Mouse (Mus musculus) cerebellum, postnatal 14 days (tissue): ENCODE measurements around the gene Fuk.
"Not testable (repeated sequence)": the region's sequence is repeated elsewhere in the genome, so short reads cannot be mapped to it uniquely, and the experiment has no call there.

ENCODE experiments used
- DNase-seq, 2 experiments: peaks; one replicate each; pipeline ENCODE4 v3.0.0; 2021; ENCODE audit warnings: mixed read lengths in 2 of 2

Fuk gene

GRCm38 (mm10) chr8:110877862-110878261 lies 24.4 kb downstream of the Fuk start:
- no peak for DNase-seq

DNA sequence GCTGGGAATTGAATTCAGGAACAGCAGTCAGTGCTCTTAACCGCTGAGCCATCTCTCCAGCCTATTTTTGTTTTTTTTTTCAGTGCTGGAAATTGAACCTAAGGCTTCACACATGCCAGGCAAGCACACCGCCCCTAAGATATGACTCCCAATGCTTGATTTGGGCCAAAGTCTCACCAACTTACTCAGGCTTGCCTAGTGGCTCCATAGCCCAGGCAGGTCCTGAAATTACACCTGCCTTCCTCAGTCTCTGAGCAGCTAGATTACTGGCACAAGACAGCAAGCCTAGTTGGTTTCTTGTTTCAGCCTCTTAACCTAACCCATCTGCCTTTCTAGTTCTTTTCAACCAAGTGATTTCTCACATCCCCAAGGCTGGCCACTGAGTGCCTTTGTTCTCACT lies 31.8 kb downstream of the Fuk start:
- no peak for DNase-seq

DNA sequence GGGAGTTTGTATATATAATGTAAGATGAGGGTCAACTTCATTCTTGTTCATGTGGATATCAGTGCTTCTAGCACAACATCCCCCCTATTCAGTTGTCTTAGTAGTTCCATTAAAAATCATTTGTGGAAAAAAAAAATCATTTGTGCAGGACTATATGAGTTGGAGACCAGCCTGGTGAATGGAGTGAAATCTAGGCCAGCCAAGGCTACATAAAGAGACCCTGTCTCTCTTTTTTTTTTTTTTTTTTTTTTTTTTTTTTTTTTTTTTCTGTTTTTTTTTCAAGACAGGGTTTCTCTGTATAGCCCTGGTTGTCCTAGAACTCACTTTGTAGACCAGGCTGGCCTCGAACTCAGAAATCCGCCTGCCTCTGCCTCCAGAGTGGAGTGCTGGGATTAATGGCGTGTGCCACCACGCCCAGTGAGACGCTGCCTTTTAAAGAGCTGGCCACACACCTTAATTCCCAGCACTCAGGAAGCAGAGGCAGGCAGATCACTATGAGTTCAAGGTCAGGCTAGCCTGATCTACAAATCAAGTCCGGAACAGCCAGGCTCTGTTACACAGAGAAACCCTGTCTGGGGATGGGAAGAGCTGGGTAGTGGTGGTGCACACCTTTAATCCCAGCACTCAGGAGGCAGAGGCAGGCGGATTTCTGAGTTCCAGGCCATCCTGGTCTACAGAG lies 40.8 kb downstream of the Fuk start:
- not testable (repeated sequence) for DNase-seq

DNA sequence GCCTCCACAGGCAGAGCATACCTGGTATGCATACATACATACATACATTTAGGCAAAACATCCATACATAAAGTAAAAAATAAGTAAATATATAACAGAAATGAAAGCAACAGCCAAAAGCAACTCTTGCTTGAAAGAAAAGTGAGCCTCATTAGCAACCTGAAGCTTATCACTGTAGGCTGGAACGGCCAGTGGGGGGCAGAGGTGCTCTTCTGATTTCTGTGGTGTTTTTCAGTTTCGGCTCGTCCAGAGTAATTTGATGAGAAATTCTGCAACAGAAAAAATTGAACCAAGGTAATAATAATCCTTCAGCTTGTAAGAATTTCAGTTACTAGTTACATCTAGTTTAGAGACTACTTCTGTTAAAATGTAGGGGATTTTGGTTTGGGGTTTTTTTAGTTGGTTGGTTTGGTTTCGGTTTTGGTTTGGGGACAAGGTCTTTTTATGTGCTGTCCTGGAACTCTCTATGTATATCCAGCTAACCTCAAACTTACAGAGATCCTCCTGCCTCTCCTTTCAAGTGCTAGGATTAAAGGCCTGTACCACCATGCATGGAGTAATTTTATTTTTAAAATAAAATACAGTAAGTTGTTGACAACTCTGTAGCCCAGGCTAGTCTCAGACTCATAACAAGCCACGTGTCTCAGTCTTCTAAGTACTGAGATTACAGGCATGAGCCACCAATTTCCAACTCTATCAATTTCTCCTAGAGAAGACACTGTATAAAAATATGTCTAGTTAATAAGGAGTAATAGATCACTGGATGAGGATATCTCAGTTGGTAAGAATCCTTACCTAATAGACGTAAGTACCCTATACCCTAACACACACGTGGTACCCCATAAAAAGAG lies 42.4 kb downstream of the Fuk start:
- DNase-seq = peak; percentile 48 to 49

- DNase-seq = no peak
Observed at GRCm38 (mm10) chr8:110856760-110857461, 45.4 kb downstream of the Fuk start.

- not testable (repeated sequence) for DNase-seq
Observed at GRCm38 (mm10) chr8:110856073-110856472, 46.2 kb downstream of the Fuk start.

- no peak for DNase-seq
Observed at GRCm38 (mm10) chr8:110851186-110851585, 51.1 kb downstream of the Fuk start.

DNA sequence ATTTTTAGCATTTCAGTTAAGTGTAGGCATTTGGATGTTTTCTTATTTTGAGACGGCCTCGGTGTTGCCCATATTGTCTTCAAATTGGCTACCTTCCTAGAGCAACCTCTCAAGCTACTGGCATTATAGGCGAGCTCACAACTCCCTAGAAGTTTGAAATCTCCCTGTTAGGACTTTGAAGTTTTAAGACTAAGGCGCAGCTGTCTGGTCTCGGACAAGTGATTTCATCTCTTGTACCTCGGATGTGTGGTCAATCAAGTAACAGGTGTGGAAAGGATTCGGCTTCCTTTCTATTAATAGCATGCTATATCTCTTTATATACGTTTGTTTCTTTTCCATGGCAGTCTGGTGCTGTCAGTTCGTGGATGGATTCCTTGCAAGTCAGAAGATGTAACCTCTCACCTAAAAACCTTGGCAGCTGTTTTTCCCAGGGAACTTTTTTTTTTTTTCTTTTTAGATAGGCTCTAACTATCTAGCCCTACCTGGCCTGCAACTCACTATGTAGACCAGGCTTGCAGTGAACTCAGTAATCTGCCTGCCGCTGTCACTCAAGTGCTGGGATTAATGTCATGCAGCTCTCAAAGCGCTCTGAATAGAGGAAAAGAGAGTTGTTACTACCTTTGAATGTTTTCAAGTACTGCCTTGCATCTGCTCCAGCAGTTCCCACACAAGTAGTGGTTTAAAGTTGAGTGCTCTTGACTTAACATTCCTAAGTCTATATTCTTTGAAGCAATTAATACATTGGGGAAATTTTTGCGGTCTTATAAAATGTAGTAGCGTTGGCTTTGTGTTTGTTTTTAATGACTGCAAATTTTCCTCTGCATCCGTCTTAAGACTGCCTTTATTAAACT lies 54.4 kb downstream of the Fuk start:
- no peak for DNase-seq

DNA sequence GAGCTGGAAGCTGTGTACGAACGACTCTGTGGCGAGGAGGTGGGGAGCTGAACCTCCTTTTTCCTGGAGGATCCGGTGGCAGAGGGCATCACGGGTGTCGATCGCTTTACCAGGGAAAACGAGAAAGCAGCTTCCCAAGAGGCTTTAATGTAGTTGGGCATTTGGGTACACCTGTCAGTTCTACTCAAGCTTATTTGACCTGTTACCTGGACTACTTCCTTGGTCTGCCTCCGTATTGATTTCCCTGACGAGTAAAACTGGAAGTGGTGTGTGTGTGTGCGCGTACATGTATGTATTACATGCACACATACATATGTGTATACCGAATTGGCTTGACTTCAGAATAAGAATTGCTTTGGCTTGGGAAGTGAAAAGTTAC lies 55.1 kb downstream of the Fuk start:
- no peak for DNase-seq

DNA sequence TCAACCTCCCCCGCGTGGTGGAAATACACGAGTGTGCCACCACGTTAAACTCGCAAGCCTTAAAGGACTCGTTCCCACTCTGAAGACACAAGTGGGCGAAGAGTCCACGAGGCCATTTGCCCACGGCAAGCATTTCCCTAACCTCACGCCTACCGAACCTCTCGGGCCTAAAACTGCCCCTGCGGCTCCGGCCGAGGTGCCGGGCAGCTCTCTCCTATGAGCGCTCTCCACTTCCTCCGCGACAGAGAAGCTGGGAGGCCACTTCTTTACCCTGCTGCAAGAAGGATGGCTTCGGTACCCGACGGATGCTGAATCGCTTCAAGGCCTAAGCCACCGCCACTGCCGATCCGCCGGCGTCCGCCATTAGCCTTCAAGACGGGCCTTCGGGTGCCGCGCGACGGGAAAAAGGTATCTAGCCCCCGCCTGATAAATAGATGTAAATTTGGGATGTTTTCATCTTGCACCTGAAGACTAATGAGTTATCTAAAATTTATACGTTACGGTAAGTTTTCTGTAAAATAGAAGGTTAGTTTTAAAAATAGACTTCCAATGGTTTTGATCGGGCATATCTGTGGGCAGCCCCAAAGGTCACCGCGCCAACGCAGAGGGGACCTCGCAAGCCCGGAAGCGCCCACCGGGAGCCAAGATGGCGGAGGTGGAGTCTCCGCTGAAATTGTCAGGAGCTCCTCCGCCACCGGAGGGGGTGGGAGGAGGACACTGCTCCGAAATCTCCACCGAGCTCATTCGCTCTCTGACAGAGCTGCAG lies 55.7 kb downstream of the Fuk start, which contains the start of the genes Cog4 and Sf3b3:
Gene Cog4 (plus strand): TSS at position 196 of the 766 bp plus-strand sequence.
Gene Sf3b3 (minus strand): TSS at position 383 of the 766 bp plus-strand sequence.
- peak; percentile 91 to 92 for DNase-seq

- no peak for DNase-seq
Observed at GRCm38 (mm10) chr8:110845821-110846404, 56.4 kb downstream of the Fuk start.

- no peak for DNase-seq
Observed at GRCm38 (mm10) chr8:110844941-110845340, 57.3 kb downstream of the Fuk start.

DNA sequence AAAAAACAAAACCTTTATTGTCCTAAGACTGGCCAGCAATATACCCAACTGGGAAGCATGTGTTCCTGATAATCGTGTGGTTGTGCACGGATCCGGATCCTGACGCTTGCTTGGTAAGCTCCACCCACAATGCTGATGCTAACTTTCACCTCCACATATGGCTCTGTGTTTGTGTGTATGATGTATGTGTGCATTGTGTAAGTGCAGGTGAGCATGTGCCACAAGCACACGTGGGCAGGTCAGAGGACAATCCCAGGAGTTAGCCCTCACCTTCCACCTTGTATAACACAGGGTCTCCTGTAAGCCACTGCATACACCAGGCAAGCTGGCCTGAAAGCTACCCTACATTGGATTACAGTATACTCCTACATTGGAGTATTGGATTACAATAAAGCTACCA lies 59.1 kb downstream of the Fuk start:
- no peak for DNase-seq

DNA sequence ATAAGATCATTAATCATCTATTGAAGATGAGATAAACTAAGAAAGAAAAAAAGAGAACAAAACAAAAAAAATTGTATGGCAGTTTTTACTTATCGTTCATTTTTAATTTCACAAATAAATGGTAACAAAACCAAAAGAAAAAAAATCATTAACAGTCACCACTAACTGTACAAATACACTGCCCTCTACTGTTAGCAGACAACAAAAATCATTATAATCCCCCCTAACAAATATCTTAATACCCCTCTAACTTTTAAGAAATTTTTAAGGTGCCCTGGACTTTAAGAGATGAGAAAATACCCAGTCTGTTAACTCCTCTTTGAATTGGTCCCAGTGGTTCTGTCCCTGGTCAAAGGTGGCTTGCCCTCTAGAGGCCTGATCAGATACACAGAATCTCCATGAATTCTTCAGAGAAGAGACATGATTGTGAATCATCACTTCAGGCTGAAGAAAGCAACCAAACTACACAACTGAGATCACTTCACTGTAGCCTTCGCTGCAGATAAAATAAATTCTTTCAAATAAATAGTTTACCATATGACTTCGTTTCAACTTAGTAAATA lies 60.2 kb downstream of the Fuk start:
- no peak for DNase-seq
